Mouse (Mus musculus): ENCODE measurements at regions not wholly inside any gene's neighbourhood (a gene's known extent, or its start where the extent isn't known, plus 50 kb on each side); places are given as distances from the start of the nearest gene placed in this dataset.

- Histone ChIP-seq H3K27ac (ENCODE audit: low read depth, low read length) (no peak overlapping the region), H3K9me3 (ENCODE audit: control insufficient read depth, low read length) (no peaks in the 10 kb centered on the region), H3K36me3 (ENCODE audit: control insufficient read depth, insufficient read depth, low read length) (no peaks in the 10 kb centered on the region), H3K4me2 (ENCODE audit: low read depth) (no peak overlapping the region), H3K4me3 (ENCODE audit: low read depth, low read length) (no peak overlapping the region), H3K9ac (ENCODE audit: low read length) (no peak overlapping the region), H3K4me1 (ENCODE audit: control insufficient read depth, insufficient read depth, low read length) (no peaks in the 10 kb centered on the region), H3K27me3 (ENCODE audit: control insufficient read depth, insufficient read depth, low read length) (no peaks in the 10 kb centered on the region)
- no peak for ATAC-seq (ENCODE audit: insufficient read depth, low FRiP score, low TSS enrichment)
- WGBS = 80% methylated on average over 9 of the region's 9 CpGs
- DNase-seq (ENCODE audit: low spot score) = no peak
Measured at GRCm38 (mm10) chr4:148723208-148723607, 80.1 kb downstream of the Gm572 start.

GRCm38 (mm10) chr4:148723934-148724719 lies 80.1 kb upstream of the Casz1 start:
- peak overlapping the region; percentile 20; the same call in 1 of the 2 replicates for H3K4me3 ChIP-seq (ENCODE audit: low read depth, low read length)
- DNase-seq (ENCODE audit: low spot score) = peak; percentile 65
- no peaks in the 10 kb centered on the region for H3K4me1 ChIP-seq (ENCODE audit: control insufficient read depth, insufficient read depth, low read length)
- H3K36me3 ChIP-seq (ENCODE audit: control insufficient read depth, insufficient read depth, low read length) = no peaks in the 10 kb centered on the region
- WGBS = 4% methylated on average over 31 of the region's 39 CpGs
- no peaks in the 10 kb centered on the region for H3K27me3 ChIP-seq (ENCODE audit: control insufficient read depth, insufficient read depth, low read length)
- ATAC-seq (ENCODE audit: insufficient read depth, low FRiP score, low TSS enrichment) = peak; percentile 62; the same call in 1 of the 2 replicates
- H3K9me3 ChIP-seq (ENCODE audit: control insufficient read depth, low read length) = no peaks in the 10 kb centered on the region
- peak overlapping the region; percentile 38; the same call in 1 of the 2 replicates for H3K9ac ChIP-seq (ENCODE audit: low read length)
- peak overlapping the region; percentile 51 for H3K4me2 ChIP-seq (ENCODE audit: low read depth)
- no peak overlapping the region for H3K27ac ChIP-seq (ENCODE audit: low read depth, low read length)

GRCm38 (mm10) chr4:148728800-148729199 lies 75.4 kb upstream of the Casz1 start:
- H3K27me3 ChIP-seq (ENCODE audit: control insufficient read depth, insufficient read depth, low read length) = no peaks in the 10 kb centered on the region
- no peaks in the 10 kb centered on the region for H3K9me3 ChIP-seq (ENCODE audit: control insufficient read depth, low read length)
- H3K4me1 ChIP-seq (ENCODE audit: control insufficient read depth, insufficient read depth, low read length) = no peaks in the 10 kb centered on the region
- H3K4me3 ChIP-seq (ENCODE audit: low read depth, low read length) = no peak overlapping the region
- H3K27ac ChIP-seq (ENCODE audit: low read depth, low read length) = no peak overlapping the region
- H3K4me2 ChIP-seq (ENCODE audit: low read depth) = no peak overlapping the region
- ATAC-seq (ENCODE audit: insufficient read depth, low FRiP score, low TSS enrichment) = no peak
- no peak overlapping the region for H3K9ac ChIP-seq (ENCODE audit: low read length)
- 90% methylated on average over 5 of the region's 5 CpGs for WGBS
- DNase-seq (ENCODE audit: low spot score) = no peak
- H3K36me3 ChIP-seq (ENCODE audit: control insufficient read depth, insufficient read depth, low read length) = no peaks in the 10 kb centered on the region

- WGBS = 72% methylated on average over 3 of the region's 3 CpGs
- no peaks in the 10 kb centered on the region for H3K4me1 ChIP-seq (ENCODE audit: control insufficient read depth, insufficient read depth, low read length)
- H3K9me3 ChIP-seq (ENCODE audit: control insufficient read depth, low read length) = no peaks in the 10 kb centered on the region
- ATAC-seq (ENCODE audit: insufficient read depth, low FRiP score, low TSS enrichment) = no peak
- H3K27me3 ChIP-seq (ENCODE audit: control insufficient read depth, insufficient read depth, low read length) = no peaks in the 10 kb centered on the region
- no peaks in the 10 kb centered on the region for H3K36me3 ChIP-seq (ENCODE audit: control insufficient read depth, insufficient read depth, low read length)
- no peak overlapping the region for H3K27ac ChIP-seq (ENCODE audit: low read depth, low read length)
- H3K4me3 ChIP-seq (ENCODE audit: low read depth, low read length) = no peak overlapping the region
- H3K9ac ChIP-seq (ENCODE audit: low read length) = no peak overlapping the region
- no peak for DNase-seq (ENCODE audit: low spot score)
- no peak overlapping the region for H3K4me2 ChIP-seq (ENCODE audit: low read depth)
Measured at GRCm38 (mm10) chr4:148731586-148731985, 72.6 kb upstream of the Casz1 start.

GRCm38 (mm10) chr4:148734061-148734460 lies 70.2 kb upstream of the Casz1 start:
- H3K27me3 ChIP-seq (ENCODE audit: control insufficient read depth, insufficient read depth, low read length) = no peaks in the 10 kb centered on the region
- H3K4me2 ChIP-seq (ENCODE audit: low read depth) = no peak overlapping the region
- no peak for ATAC-seq (ENCODE audit: insufficient read depth, low FRiP score, low TSS enrichment)
- H3K4me3 ChIP-seq (ENCODE audit: low read depth, low read length) = no peak overlapping the region
- no peaks in the 10 kb centered on the region for H3K36me3 ChIP-seq (ENCODE audit: control insufficient read depth, insufficient read depth, low read length)
- no peak for DNase-seq (ENCODE audit: low spot score)
- no peak overlapping the region for H3K9ac ChIP-seq (ENCODE audit: low read length)
- no peaks in the 10 kb centered on the region for H3K4me1 ChIP-seq (ENCODE audit: control insufficient read depth, insufficient read depth, low read length)
- WGBS = 81% methylated on average over 9 of the region's 9 CpGs
- H3K27ac ChIP-seq (ENCODE audit: low read depth, low read length) = no peak overlapping the region
- H3K9me3 ChIP-seq (ENCODE audit: control insufficient read depth, low read length) = no peaks in the 10 kb centered on the region

GRCm38 (mm10) chr4:148734547-148734946 lies 69.7 kb upstream of the Casz1 start:
- DNase-seq (ENCODE audit: low spot score) = no peak
- Histone ChIP-seq H3K36me3 (ENCODE audit: control insufficient read depth, insufficient read depth, low read length) (no peaks in the 10 kb centered on the region), H3K27me3 (ENCODE audit: control insufficient read depth, insufficient read depth, low read length) (no peaks in the 10 kb centered on the region), H3K4me1 (ENCODE audit: control insufficient read depth, insufficient read depth, low read length) (no peaks in the 10 kb centered on the region), H3K27ac (ENCODE audit: low read depth, low read length) (no peak overlapping the region), H3K4me2 (ENCODE audit: low read depth) (no peak overlapping the region), H3K9ac (ENCODE audit: low read length) (no peak overlapping the region), H3K4me3 (ENCODE audit: low read depth, low read length) (no peak overlapping the region), H3K9me3 (ENCODE audit: control insufficient read depth, low read length) (no peaks in the 10 kb centered on the region)
- WGBS = 77% methylated on average over 12 of the region's 12 CpGs
- no peak for ATAC-seq (ENCODE audit: insufficient read depth, low FRiP score, low TSS enrichment)

GRCm38 (mm10) chr4:148738601-148739530 lies 65.4 kb upstream of the Casz1 start:
- ATAC-seq (ENCODE audit: insufficient read depth, low FRiP score, low TSS enrichment) = no peak
- Histone ChIP-seq H3K9ac (ENCODE audit: low read length) (no peak overlapping the region), H3K9me3 (ENCODE audit: control insufficient read depth, low read length) (no peaks in the 10 kb centered on the region), H3K27ac (ENCODE audit: low read depth, low read length) (no peak overlapping the region), H3K36me3 (ENCODE audit: control insufficient read depth, insufficient read depth, low read length) (no peaks in the 10 kb centered on the region), H3K4me1 (ENCODE audit: control insufficient read depth, insufficient read depth, low read length) (peaks cover 7% of the 10 kb centered on the region), H3K4me2 (ENCODE audit: low read depth) (no peak overlapping the region), H3K27me3 (ENCODE audit: control insufficient read depth, insufficient read depth, low read length) (peaks cover 6% of the 10 kb centered on the region; the same call in 1 of the 2 replicates), H3K4me3 (ENCODE audit: low read depth, low read length) (no peak overlapping the region)
- no peak for DNase-seq (ENCODE audit: low spot score)
- 33% methylated on average over 13 of the region's 13 CpGs for WGBS

GRCm38 (mm10) chr4:148742549-148743413 lies 61.4 kb upstream of the Casz1 start:
- Histone ChIP-seq H3K9me3 (ENCODE audit: control insufficient read depth, low read length) (no peaks in the 10 kb centered on the region), H3K27me3 (ENCODE audit: control insufficient read depth, insufficient read depth, low read length) (peaks cover 6% of the 10 kb centered on the region; the same call in 1 of the 2 replicates), H3K4me3 (ENCODE audit: low read depth, low read length) (peak overlapping the region; percentile 38), H3K4me1 (ENCODE audit: control insufficient read depth, insufficient read depth, low read length) (peaks cover 14% of the 10 kb centered on the region), H3K9ac (ENCODE audit: low read length) (peak overlapping the region; percentile 57), H3K27ac (ENCODE audit: low read depth, low read length) (0 out of 2 replicates have a peak overlapping the region, but pooled peaks have one; percentile 8), H3K4me2 (ENCODE audit: low read depth) (peak overlapping the region; percentile 75), H3K36me3 (ENCODE audit: control insufficient read depth, insufficient read depth, low read length) (no peaks in the 10 kb centered on the region)
- ATAC-seq (ENCODE audit: insufficient read depth, low FRiP score, low TSS enrichment) (peak; percentile 51), DNase-seq (ENCODE audit: low spot score) (peak; percentile 82)
- 3% methylated on average over 48 of the region's 65 CpGs for whole genome bisulfite sequencing

Data from neural tube, embryonic 11.5 days (tissue).